Mouse (Mus musculus) adrenal gland, postnatal 4 days (tissue): ENCODE results near the gene Itgb6. TPM values are rescaled to one million over a fixed set of nuclear protein-coding genes. Genes with fewer than 3 reads are reported as not detected.

ENCODE experiments used
- DNase-seq, 2 experiments: peaks; one replicate each; pipeline ENCODE4 v3.0.0; 2021 to 2022; ENCODE audit warnings: low spot score in 2 of 2, mixed read lengths in 2 of 2
- long read RNA-seq, 2 experiments: library from polyadenylated mRNA; stranded (forward); transcript quantifications; one replicate each; pipeline ENCODE4 v2.0.0; 2021
- total RNA-seq, 2 experiments: library from RNA; stranded (reverse); gene quantifications; 2 replicates each; pipeline ENCODE4 v1.2.3; 2021

Gene Itgb6
- 1 to 10 TPM; 1.3 to 4.0 TPM for total RNA-seq
- long read RNA-seq, experiment 1 = 0 reads
- long read RNA-seq, experiment 2, partial matches to known transcripts = 0 of 3 reads
- long read RNA-seq, experiment 2, other reads (novel, unspliced or antisense) = 3 of 3 reads

GRCm38 (mm10) chr2:60722514-60722913 lies at the start of gene Itgb6:
TSS of gene Itgb6 (minus strand) at chr2:60722643.
- no peak for DNase-seq

DNA sequence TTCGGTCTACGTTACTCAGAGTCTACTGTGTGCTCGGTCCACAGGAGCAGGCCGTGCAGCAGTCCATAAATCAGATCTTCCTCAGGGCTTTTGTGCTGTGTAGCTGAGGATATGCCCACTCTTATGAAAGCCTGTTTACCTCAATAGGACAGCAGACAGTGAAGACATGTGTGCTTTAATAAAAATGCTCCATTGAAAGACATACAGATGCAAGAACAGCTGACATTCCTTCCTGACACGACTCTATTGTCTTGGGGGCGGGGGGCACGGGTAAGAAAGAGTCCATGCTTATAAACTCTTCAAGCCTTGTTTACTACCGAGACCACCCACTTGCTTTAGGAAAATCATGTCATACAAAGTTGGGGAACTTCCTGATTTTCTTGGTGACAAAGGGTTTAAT lies 44.0 kb upstream of the Itgb6 start:
- DNase-seq = no peak

- no peak for DNase-seq
These were observed 33.8 kb upstream of the Itgb6 start for GRCm38 (mm10) chr2:60756218-60756617.

GRCm38 (mm10) chr2:60755101-60755500 lies 32.7 kb upstream of the Itgb6 start:
- DNase-seq = no peak

- no peak for DNase-seq
These were observed 28.8 kb upstream of the Itgb6 start for GRCm38 (mm10) chr2:60751274-60751673.

- DNase-seq = no peak
These were observed 28.1 kb upstream of the Itgb6 start for GRCm38 (mm10) chr2:60750591-60750990.

DNA sequence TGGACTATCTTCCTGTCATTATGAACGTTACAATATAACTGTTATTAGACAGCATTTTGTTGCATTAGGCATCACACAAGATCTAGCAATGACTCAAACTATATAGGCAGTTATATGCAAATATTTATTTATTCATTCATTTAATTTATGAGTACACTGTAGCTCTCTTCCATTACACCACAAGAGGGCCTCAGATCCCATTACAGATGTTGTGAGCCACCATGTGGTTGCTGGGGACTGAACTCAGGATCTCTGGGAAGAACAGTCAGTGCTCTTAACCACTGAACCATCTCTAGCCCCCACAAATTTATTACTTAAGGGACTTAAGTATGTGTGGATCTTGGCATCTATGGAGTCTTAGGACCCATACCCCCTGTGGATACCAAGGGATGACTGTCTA lies 26.1 kb upstream of the Itgb6 start:
- DNase-seq = no peak

DNA sequence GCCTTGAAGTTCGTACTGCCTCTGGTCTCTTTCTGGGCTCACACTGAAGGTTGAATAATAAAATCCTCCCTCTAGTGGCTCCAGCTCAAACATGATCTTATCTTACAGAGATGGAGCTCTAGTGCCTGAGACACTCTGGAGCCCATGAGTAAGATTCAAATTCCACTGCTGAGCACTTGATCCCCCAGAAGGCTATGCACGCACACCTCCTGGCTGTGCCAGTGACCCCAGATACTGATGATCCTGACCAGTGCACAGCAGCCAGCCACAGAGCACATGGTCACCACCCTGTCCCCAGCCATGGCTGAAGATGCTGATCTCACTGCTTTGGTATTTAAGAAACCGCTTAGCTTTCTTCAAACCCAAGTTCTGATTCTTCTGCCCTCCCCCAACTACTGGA lies 25.1 kb upstream of the Itgb6 start:
- no peak for DNase-seq

DNA sequence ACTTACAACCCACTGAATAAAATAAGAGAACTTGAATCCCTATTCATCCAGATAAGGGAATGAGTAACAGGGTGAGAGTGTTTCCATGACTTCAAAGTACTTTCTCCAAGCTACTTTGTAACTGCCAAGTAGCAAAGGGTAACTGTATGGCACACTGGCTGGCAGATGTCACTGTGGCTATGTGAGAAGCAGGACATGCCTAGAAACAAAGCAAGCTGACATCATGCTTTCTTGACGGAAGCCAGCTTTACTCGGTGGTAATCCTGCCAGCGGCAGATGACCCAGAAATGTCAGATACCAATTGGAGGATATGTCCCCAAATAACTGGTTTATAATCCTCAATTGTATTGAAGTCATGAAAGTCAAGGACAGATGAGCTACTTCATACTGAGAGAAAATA lies 22.2 kb upstream of the Itgb6 start:
- DNase-seq = no peak

DNA sequence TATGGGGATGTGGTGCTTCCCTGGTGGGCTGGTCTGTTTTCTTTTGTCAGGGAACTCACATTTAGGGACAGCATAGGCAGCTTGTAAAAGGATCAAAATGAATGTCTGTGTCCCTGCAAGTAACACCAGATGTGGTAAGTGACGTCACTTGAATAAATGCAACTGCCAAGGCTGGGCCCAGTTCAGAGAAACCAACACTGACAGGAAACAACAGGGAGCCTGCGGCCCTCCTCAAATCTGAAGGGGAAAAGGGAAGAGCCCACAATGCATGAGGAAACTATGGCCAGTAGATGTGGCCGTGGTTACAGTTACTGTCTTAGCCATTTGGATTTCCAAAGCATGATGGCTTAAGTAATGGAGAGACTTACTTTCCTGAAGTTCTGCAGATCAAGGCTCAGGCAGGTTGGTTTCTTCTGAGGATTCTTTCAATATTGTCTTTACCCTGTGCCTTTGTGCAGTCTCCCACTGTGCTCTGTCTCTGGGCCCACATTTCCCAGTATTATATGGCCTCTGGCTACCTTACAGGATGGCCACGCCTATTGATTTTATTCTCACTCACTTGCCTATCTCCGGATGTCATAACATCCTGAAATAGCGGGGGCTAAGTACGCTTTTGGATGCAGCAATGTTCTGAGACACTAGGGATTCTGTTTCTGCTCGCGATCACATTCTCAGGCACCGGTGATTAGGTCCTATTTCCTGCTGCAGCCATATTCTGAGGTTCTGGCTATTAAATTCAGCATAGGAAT lies 17.1 kb upstream of the Itgb6 start:
- no peak for DNase-seq

GRCm38 (mm10) chr2:60730929-60731328 lies 8.5 kb upstream of the Itgb6 start:
- no peak for DNase-seq

DNA sequence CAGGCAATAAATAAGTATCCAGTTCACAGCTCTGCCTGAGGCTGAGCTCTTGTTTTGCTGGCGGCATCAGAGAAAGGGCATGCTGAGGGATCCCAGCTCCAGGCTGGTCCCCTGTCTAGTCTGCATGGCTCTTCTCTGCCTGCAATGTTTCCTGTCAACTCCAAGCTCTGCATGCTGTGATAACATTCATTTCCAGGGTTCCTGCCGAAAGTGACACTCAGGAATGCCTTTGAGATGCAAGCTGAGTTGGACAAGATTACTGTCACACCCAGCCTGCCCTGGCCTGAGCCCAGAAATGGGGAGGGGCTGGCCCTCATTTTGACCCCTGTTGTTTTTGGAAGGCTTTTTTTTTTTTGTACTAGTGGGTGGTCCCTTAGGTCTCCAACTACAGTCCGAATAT lies 7.6 kb upstream of the Itgb6 start:
- DNase-seq = no peak

GRCm38 (mm10) chr2:60728902-60729585 lies 6.6 kb upstream of the Itgb6 start:
- DNase-seq = no peak

DNA sequence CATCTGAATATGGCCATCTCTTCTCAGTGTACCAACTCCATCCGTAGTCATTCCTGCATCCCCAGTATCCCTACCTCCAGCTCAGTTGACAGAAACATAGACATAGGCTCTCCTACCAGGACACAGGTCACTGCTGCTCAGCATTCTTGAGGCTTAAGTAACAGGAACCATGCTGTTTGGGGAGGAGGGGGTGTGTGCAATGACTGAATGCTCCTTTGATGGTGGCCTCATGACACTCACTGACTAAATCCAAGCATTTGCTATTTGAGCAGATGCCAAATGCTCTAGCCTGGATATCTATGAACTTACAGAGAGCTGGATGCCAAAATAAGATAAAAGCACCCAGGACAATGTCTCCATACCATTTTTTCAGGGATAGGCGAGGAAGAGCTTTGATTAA lies 2.2 kb upstream of the Itgb6 start:
- no peak for DNase-seq

- no peak for DNase-seq
These were observed 524 bp upstream of the Itgb6 start for GRCm38 (mm10) chr2:60722967-60723366.

DNA sequence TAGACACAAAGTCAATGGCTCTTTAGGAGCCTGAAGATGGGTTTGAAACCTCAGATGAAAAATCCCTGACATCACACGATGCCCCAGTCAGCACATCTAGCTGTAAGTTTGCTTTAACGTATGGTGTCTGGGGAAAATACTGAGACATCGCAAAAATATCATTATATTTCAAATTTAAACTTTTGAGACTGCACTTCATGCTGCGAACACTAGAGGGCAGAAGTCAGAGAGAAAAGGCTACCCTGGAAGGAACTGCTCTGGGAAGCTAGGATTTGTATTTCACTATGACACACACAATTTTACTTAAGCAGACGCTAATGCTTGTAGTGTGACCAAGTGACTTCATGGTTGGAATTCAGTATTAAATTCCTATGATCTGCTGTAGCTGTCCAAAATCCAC lies 1.5 kb downstream of the Itgb6 start:
- DNase-seq = no peak

DNA sequence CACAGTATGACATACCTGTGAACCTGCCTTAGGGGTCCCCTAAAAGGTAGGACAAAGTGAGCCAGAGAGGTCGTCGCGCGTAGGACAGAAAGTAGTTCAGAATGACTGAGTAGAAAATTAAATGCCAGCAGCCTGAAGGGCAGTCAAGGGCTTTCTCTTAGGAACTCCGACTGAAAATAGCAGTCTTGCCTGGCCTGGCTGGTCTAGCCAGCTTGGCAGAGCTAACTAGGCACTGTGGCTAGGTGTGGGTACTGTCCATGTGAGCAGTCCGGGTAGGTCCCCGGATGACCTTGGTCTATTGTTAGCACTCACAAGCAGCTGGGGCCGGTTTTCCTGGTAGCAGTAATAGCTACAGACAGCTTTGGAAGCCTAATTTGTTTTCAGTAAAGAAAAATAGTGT lies 2.2 kb downstream of the Itgb6 start:
- DNase-seq = no peak

DNA sequence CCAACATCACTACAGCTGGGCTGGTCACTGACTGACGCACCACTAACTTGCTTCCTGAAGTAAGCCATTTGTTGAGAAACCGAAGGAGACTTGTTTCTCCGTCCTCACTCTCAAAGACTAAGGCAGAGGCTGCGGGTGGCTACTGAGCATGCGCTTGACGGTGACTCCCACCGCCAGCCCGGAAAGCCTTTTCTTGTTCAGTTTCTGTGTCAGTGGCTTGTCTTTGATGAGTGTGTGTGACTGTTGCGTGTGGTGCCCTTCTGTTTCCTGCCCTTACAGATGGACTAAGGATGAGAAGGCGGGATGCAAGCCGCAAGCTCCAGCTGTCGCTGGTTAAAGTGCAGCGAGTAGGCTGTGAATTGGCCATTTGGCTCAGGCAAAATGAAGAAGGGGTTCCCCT lies 5.1 kb downstream of the Itgb6 start:
- DNase-seq = no peak

DNA sequence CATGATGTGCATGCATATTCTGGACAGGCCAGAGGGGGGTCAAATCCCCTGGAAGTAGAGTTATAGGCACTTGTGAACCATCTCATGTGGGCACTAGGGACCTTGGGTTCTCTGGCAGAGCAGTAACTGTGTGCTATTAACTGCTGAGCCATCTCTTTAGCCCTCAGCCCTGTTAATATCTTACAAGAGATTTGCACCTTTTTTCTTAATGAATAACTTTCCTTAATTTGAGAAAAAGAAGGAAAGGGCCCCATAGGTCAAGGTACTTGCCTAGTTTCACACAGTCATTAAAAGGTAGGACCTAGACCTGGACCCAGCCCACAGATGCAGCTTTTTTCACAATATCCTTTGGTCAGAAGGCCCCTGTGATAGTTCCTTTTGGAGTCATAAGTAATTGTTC lies 5.9 kb downstream of the Itgb6 start:
- no peak for DNase-seq

- DNase-seq = no peak
These were observed 6.7 kb downstream of the Itgb6 start for GRCm38 (mm10) chr2:60715771-60716170.

- no peak for DNase-seq
These were observed 7.4 kb downstream of the Itgb6 start for GRCm38 (mm10) chr2:60714971-60715502.

DNA sequence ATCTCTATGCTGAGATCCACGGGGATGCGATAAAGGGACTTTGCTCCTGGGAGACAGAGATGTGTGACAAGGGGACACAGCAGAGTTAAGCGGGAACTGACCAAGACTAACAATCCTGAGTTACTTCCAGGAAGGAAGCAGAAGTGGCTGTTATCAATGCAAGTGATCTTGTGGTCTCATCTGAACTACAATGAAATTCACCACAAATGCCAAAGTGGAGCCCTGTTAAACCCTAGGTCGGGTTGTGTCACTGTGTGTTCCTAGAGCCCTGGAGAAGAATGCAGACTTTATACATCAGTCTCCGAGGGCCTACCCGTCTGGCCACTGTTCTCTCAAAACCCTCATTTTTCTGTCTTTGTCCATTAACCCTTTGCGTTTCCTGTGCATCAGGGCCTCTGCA lies 8.0 kb downstream of the Itgb6 start:
- no peak for DNase-seq
